Mouse (Mus musculus) hindbrain, embryonic 11.5 days (tissue): Measurements from ENCODE around the gene Astn1. TPM values are rescaled to one million over a fixed set of nuclear protein-coding genes. Genes with fewer than 3 reads are reported as not detected.

Source experiments
- ATAC-seq: fragments of 200-750 bp; cut with Nextera tagmentation; 2 replicates; pipeline ENCODE4 v1.8.0; 2017; ENCODE audit warnings: mild to moderate bottlenecking, moderate TSS enrichment, moderate library complexity; ENCODE audit not compliant: low FRiP score
- DNase-seq: peaks from one replicate; pipeline ENCODE4 v3.0.0-alpha.2; 2015; ENCODE audit warnings: low spot score
- H3K27ac ChIP-seq: fragments of 300-500 bp; sonication (generic); 2 replicates; pipeline ENCODE4 v1.5.1; 2014; ENCODE audit warnings: mild to moderate bottlenecking, low read depth, low read length
- H3K27me3 ChIP-seq: fragments of 300-500 bp; sonication (generic); 2 replicates; pipeline ENCODE4 v1.6.1; 2014; ENCODE audit warnings: mild to moderate bottlenecking, low read length, moderate library complexity, mixed read lengths; ENCODE audit not compliant: control insufficient read depth, insufficient read depth
- H3K36me3 ChIP-seq: fragments of 300-500 bp; sonication (generic); 2 replicates; pipeline ENCODE4 v1.6.1; 2014; ENCODE audit warnings: mild to moderate bottlenecking, low read length, moderate library complexity, mixed read lengths; ENCODE audit not compliant: control insufficient read depth, insufficient read depth
- H3K4me1 ChIP-seq: fragments of 300-500 bp; sonication (generic); replicated peaks from 2 replicates; pipeline ENCODE4 v1.6.1; 2014; ENCODE audit warnings: low read length, mixed read lengths; ENCODE audit not compliant: control insufficient read depth, insufficient read depth
- H3K4me2 ChIP-seq: fragments of 300-500 bp; sonication (generic); replicated peaks from 2 replicates; pipeline ENCODE4 v1.6.1; 2014; ENCODE audit warnings: mild to moderate bottlenecking, low read depth, low read length
- H3K4me3 ChIP-seq: fragments of 300-500 bp; sonication (generic); 2 replicates; pipeline ENCODE4 v1.5.1; 2014; ENCODE audit warnings: low read depth, low read length
- H3K9ac ChIP-seq: fragments of 300-500 bp; sonication (generic); 2 replicates; pipeline ENCODE4 v1.6.1; 2014; ENCODE audit warnings: low read depth, low read length
- H3K9me3 ChIP-seq: fragments of 300-500 bp; sonication (generic); 2 replicates; pipeline ENCODE4 v1.6.1; 2016; ENCODE audit warnings: low read length; ENCODE audit not compliant: control insufficient read depth
- WGBS: fragments of 180-500 bp; shearing (Covaris S2); extraction: QIAGEN DNeasy Blood & Tissue Kit; methylation state at CpG from one replicate; pipeline ENCODE4 v1.1.7; 2014; 5-methylcytosine and 5-hydroxymethylcytosine counted together
- polyA plus RNA-seq: library from polyadenylated mRNA; unstranded; fragments of >200 nt; fragmentation: Nextera tagmentation; extraction: Ambion mirVana; gene quantifications from 2 replicates; pipeline ENCODE4 v1.2.1, GENCODE M21; 2014

Astn1 gene
- polyA plus RNA-seq: 15.2 and 20.6 TPM in 2 replicates

DNA sequence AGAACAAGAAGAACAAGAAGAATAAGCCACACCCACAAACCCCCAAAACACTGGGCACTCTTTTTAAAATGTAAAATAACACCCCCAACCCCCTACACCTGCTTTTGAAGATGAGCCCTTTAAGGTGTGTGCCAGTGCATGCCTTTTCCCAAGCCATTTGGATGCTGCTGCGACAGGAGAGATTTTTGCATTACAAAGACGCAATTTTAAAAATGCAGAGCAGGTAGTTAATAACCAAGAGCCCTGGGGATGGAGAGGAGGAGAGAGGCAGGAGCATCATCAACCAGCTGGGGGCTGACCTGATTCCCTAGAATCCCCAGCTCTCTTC is at the start of gene Astn1:
Gene Astn1 (plus strand): TSS at position 310 of the 328 bp plus-strand sequence.
- H3K36me3 ChIP-seq: no peaks in the 10 kb centered on the region
- ATAC-seq (no peak), DNase-seq (peak; percentile 64)
- H3K27me3 ChIP-seq: no peaks in the 10 kb centered on the region
- H3K4me2 ChIP-seq: peak within 1 kb of the TSS; percentile 56
- H3K27ac ChIP-seq: peak within 1 kb of the TSS; percentile 77
- 0% methylated on average over 2 of the region's 2 CpGs for WGBS
- no peaks in the 10 kb centered on the region for H3K9me3 ChIP-seq
- no peaks in the 10 kb centered on the region; the same call in 1 of the 2 replicates for H3K4me1 ChIP-seq
- H3K9ac ChIP-seq: peak within 1 kb of the TSS; percentile 81
- H3K4me3 ChIP-seq: peak within 1 kb of the TSS; percentile 46

DNA sequence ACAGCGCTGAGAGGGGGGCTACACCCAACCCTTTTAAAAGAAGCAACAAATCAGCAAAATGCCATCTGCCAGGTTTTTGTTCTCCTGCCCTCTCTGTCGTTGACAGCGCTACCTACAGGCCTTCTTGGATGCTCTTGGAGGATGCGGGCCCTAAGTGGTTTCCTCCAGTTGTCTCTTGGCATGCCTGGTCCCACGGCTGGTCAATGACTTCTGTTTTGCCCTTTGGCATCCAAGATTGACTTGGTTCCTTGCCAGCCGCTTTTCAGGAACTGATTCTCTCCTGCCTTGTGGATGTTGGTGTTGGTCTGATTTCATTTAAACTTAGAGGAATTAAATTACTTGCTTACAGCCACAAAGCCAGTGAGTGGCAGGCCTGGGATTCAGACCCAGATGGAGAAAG is 38.7 kb upstream of the Astn1 start:
- Histone ChIP-seq H3K9ac (no peak overlapping the region), H3K4me3 (no peak overlapping the region), H3K9me3 (no peaks in the 10 kb centered on the region), H3K27ac (no peak overlapping the region), H3K4me2 (no peak overlapping the region), H3K4me1 (no peaks in the 10 kb centered on the region), H3K36me3 (no peaks in the 10 kb centered on the region), H3K27me3 (no peaks in the 10 kb centered on the region)
- WGBS: 80% methylated on average over 6 of the region's 6 CpGs
- ATAC-seq (no peak), DNase-seq (no peak)

DNA sequence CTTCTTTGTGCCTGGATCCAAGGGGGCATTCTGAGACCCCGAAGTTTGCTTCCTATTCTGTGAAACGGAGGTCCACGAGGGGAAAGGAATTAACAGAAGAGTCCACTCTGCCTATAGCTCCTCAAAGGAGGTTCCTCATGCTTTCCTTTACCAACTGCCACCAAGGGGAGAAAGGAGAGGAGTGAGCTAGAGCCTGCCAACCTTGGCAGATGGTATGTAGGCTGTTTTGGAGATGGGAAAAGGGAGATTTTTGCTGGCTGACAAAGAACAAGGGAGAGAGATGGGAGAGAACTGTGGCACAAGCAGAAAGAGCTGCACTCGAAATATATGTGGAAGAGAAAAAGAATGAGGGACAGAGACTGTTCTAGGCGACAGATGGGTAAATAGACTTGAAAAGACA is 33.9 kb upstream of the Astn1 start:
- Histone ChIP-seq H3K36me3 (no peaks in the 10 kb centered on the region), H3K4me1 (no peaks in the 10 kb centered on the region), H3K9ac (no peak overlapping the region), H3K4me2 (no peak overlapping the region), H3K27ac (no peak overlapping the region), H3K4me3 (no peak overlapping the region), H3K27me3 (no peaks in the 10 kb centered on the region), H3K9me3 (no peaks in the 10 kb centered on the region)
- WGBS: 82% methylated on average over 5 of the region's 5 CpGs
- DNase-seq (no peak), ATAC-seq (no peak)

DNA sequence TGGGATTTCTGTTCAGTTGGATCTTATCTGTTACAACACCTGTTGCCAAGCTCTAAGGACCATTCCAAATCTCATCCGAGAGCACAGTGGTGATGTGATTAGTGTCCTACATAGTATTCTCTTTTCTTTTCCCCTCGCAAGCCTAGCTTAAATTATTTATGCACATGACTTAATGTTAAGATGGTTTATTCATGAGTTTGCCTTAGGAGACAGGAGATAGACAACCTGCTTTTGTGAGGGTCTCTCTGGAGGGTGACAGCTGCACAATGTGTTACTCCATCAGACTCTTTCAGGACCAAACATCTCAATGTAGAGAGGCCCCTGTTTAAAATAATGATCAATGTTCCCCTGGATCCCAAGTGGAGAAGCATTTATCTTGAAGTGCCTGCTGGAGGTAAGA is 33.2 kb upstream of the Astn1 start:
- no peaks in the 10 kb centered on the region for H3K27me3 ChIP-seq
- H3K27ac ChIP-seq: no peak overlapping the region
- H3K4me3 ChIP-seq: no peak overlapping the region
- no peaks in the 10 kb centered on the region for H3K9me3 ChIP-seq
- H3K4me1 ChIP-seq: no peaks in the 10 kb centered on the region
- WGBS: 47% methylated on average over 2 of the region's 2 CpGs
- DNase-seq (no peak), ATAC-seq (no peak; the same call in 1 of the 2 replicates)
- no peak overlapping the region for H3K4me2 ChIP-seq
- H3K36me3 ChIP-seq: no peaks in the 10 kb centered on the region
- H3K9ac ChIP-seq: no peak overlapping the region

DNA sequence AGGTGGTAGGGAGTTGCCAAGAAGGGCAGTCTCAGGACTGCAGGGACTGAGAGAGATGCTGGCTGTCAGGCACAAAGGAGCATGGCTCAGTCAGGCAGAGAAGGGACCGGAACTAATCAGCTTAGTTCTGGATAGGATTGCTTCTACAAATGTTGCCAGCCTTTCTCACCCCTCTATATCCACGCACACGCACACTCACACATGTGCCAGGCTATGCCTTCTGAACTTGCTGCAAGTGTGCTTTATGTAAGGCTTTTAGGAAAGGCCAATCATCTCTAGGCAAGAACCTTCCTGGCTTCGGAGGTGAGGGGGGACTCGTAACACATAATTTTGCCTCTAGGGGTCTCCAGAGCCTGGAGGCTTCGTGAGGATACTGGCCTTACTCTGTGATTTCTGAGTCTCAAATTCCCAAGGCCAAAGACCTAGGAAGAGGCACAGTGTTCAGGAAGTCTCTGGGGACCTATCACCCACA is 18.8 kb upstream of the Astn1 start:
- H3K36me3 ChIP-seq: no peaks in the 10 kb centered on the region
- DNase-seq: peak; percentile 53
- WGBS: 33% methylated on average over 6 of the region's 6 CpGs

DNA sequence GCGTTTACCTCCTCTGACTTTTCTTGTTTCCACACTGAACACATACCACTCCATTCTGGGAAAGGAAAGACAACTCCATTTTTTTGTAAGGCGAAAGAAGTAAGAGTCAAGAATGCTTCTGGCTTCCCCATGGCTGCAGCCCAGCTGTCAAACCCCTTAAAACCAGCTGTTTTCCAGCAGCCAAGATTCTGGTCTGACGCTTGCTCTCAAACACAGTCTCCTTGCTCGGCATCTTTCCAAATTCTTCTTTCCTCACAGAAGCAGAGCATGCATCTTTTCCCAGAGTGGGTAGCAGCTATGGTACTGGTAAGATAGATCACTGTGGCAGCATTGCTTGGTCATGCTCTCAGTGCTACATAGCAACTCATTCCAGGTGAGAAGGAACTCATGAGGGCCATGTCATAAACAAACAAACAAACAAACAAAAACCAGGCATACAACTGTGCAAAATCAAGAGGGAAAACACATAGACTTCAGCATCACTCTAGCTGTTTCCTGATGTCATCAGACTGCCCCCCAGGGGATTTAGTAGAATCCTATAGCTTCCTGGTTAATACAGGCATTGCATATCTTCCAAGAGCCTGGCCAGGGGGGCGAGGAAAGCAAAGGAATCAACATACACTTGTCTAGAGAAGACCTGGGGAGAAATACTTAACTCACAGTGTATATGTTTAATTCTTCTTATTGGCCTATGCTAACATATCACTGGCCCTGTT is 8.3 kb upstream of the Astn1 start:
- no peak for DNase-seq
- no peaks in the 10 kb centered on the region for H3K4me1 ChIP-seq
- no peak overlapping the region for H3K27ac ChIP-seq
- no peak for ATAC-seq
- no peak overlapping the region for H3K4me2 ChIP-seq
- WGBS: 84% methylated on average over 5 of the region's 5 CpGs
- H3K9me3 ChIP-seq: no peaks in the 10 kb centered on the region
- H3K36me3 ChIP-seq: no peaks in the 10 kb centered on the region
- H3K27me3 ChIP-seq: peaks cover 7% of the 10 kb centered on the region; the same call in 1 of the 2 replicates
- no peak overlapping the region for H3K9ac ChIP-seq
- no peak overlapping the region for H3K4me3 ChIP-seq

More for the DNA sequence above, 18.8 kb upstream of the Astn1 start:
- Histone ChIP-seq H3K4me1 (no peaks in the 10 kb centered on the region; the same call in 1 of the 2 replicates), H3K27me3 (no peaks in the 10 kb centered on the region), H3K27ac (no peak overlapping the region), H3K4me3 (no peak overlapping the region), H3K4me2 (no peak overlapping the region), H3K9ac (no peak overlapping the region), H3K9me3 (no peaks in the 10 kb centered on the region)
- peak; percentile 85 for ATAC-seq

DNA sequence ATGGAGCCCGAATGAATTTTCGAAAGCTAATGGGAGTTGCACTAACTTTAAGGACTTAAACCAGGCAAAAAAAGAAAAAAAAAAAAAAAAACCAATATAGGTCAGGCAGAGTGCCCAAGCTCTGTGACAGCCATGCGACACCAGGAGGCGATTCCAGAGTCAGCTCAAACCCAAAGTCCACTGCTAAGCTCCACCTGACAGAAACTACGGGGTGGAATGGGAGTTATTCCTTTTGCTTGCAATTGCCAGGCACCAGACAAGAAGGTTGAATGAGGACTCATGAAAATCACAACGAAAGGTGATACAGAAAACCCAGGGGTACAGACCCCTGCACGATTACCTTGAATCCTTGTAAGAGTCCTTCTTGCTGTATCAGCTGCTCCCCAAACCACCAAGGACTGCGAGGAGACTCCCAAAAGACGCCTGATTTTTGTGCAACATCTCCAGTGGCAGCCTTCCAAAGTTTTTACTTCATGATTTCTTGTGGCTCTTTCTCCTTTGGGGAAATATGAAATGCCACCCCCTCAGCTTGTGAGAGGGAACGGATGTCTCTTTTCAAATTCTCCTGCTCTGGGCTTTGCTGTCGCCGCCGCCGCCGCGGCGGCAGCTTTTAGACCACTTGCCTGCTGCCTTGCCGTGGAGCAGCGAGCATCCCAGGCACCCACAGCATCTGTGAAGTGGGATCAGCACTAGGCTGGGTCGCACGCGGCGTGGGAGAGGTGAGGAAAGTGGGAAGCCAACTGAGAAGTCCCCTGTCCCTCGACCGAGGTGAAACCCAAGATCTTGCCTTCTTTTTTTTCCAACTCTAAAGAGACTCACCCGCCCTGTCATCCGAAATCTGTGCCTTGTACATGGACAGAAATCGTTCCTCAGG is 6.7 kb upstream of the Astn1 start:
- DNase-seq (peak; percentile 57), ATAC-seq (peak; percentile 41)
- Histone ChIP-seq H3K27ac (no peak overlapping the region), H3K9ac (peak overlapping the region; percentile 58), H3K27me3 (peaks cover 7% of the 10 kb centered on the region; the same call in 1 of the 2 replicates), H3K9me3 (no peaks in the 10 kb centered on the region), H3K4me3 (peak overlapping the region; percentile 50), H3K36me3 (no peaks in the 10 kb centered on the region), H3K4me1 (no peaks in the 10 kb centered on the region), H3K4me2 (peak overlapping the region; percentile 82)
- WGBS: 9% methylated on average over 28 of the region's 28 CpGs

DNA sequence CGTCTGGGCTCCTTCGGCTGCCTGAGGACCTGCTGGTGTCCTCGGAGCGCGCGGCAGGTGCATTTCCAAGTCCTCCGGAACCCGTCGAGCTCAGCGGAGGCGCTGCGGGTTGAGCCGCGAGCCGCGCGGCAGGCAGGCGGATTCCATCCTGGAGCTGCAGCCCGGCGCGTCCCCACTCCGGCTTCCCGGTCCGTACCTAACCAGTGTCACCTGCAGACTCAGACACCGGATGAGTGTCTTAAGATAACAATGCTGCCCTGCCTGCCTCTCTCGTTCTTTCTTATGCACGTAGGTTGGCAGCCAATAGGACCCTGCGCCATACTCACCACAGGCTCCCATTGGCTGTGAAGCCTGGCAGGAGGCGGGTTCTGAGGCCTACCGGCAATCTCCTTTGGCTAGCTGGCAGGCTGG is 6.0 kb upstream of the Astn1 start, which contains the start of gene Brinp2:
Gene Brinp2 (minus strand): TSS at position 276 of the 411 bp plus-strand sequence.
- peak within 1 kb of the TSS; percentile 82 for H3K4me2 ChIP-seq
- H3K4me1 ChIP-seq: no peaks in the 10 kb centered on the region
- no peaks in the 10 kb centered on the region for H3K9me3 ChIP-seq
- H3K27ac ChIP-seq: no peak within 1 kb of the TSS
- WGBS: under 1% methylated on average over 30 of the region's 30 CpGs
- DNase-seq (peak; percentile 89), ATAC-seq (peak; percentile 98)
- no peaks in the 10 kb centered on the region for H3K36me3 ChIP-seq
- peak within 1 kb of the TSS; percentile 58 for H3K9ac ChIP-seq
- H3K27me3 ChIP-seq: peaks cover 7% of the 10 kb centered on the region; the same call in 1 of the 2 replicates
- peak within 1 kb of the TSS; percentile 50 for H3K4me3 ChIP-seq
